Mouse (Mus musculus): ENCODE data around the gene Gm5662.
"Not testable (repeated sequence)": the region's sequence is repeated elsewhere in the genome, so short reads cannot be mapped to it uniquely, and the experiment has no call there.

Gm5662 gene

GRCm38 (mm10) chr12:88274400-88274799 is at the start of gene Gm5662:
Gene Gm5662 (minus strand): TSS chr12:88274500.
- DNase-seq: not testable (repeated sequence)

GRCm38 (mm10) chr12:88323926-88324325 is 49.6 kb upstream of the Gm5662 start, which contains the start of gene Gm5039:
Gene Gm5039 (minus strand): TSS chr12:88324026.
- DNase-seq: not testable (repeated sequence)

- no peak for DNase-seq
These were observed 40.3 kb upstream of the Gm5662 start for GRCm38 (mm10) chr12:88314556-88314955.

GRCm38 (mm10) chr12:88297171-88297570 is 22.9 kb upstream of the Gm5662 start:
- DNase-seq: not testable (repeated sequence)

- not testable (repeated sequence) for DNase-seq
These were observed 18.8 kb upstream of the Gm5662 start for GRCm38 (mm10) chr12:88293082-88293481.

- not testable (repeated sequence) for DNase-seq
These were observed 10.9 kb upstream of the Gm5662 start for GRCm38 (mm10) chr12:88285224-88285623.

- no peak for DNase-seq
These were observed 17.1 kb downstream of the Gm5662 start for GRCm38 (mm10) chr12:88257241-88257640.

GRCm38 (mm10) chr12:88255917-88256316 is 18.4 kb downstream of the Gm5662 start:
- DNase-seq: not testable (repeated sequence)

- DNase-seq: not testable (repeated sequence)
These were observed 24.3 kb downstream of the Gm5662 start, which contains the start of gene Gm8332 for GRCm38 (mm10) chr12:88250000-88250399. Gene Gm8332 (minus strand): TSS chr12:88250100.

GRCm38 (mm10) chr12:88245786-88246185 is 28.5 kb downstream of the Gm5662 start:
- not testable (repeated sequence) for DNase-seq

GRCm38 (mm10) chr12:88242940-88243339 is 31.4 kb downstream of the Gm5662 start:
- not testable (repeated sequence) for DNase-seq
